Mouse (Mus musculus) lung, embryonic 16.5 days (tissue): ENCODE results near the gene Trio. TPM values are rescaled to one million over a fixed set of nuclear protein-coding genes. Genes with fewer than 3 reads are reported as not detected.

Experiments
- ATAC-seq: fragments of 200-750 bp; cut with Nextera tagmentation; 2 replicates; pipeline ENCODE4 v1.8.0; 2017; ENCODE audit warnings: low read depth, mild to moderate bottlenecking, moderate library complexity
- H3K27ac ChIP-seq: fragments of 300-500 bp; sonication (generic); 2 replicates; pipeline ENCODE4 v1.5.1; 2014; ENCODE audit warnings: mild to moderate bottlenecking, control low read depth, low read length
- H3K27me3 ChIP-seq: fragments of 300-500 bp; sonication (generic); 2 replicates; pipeline ENCODE4 v1.6.1; 2014; ENCODE audit warnings: low read depth, low read length, mixed read lengths; ENCODE audit not compliant: control insufficient read depth, insufficient read depth
- H3K36me3 ChIP-seq: fragments of 300-500 bp; sonication (generic); 2 replicates; pipeline ENCODE4 v1.6.1; 2014; ENCODE audit warnings: low read length; ENCODE audit not compliant: control insufficient read depth, insufficient read depth
- H3K4me1 ChIP-seq: fragments of 300-500 bp; sonication (generic); replicated peaks from 2 replicates; pipeline ENCODE4 v1.6.1; 2014; ENCODE audit warnings: low read length, mixed read lengths; ENCODE audit not compliant: control insufficient read depth, insufficient read depth
- H3K4me2 ChIP-seq: fragments of 300-500 bp; sonication (generic); 2 replicates; pipeline ENCODE4 v1.6.1; 2014; ENCODE audit warnings: low read depth, low read length, control low read depth
- H3K4me3 ChIP-seq: fragments of 300-500 bp; sonication (generic); 2 replicates; pipeline ENCODE4 v1.5.1; 2014; ENCODE audit warnings: mild to moderate bottlenecking, low read length, control low read depth
- H3K9ac ChIP-seq: fragments of 300-500 bp; sonication (generic); 2 replicates; pipeline ENCODE4 v1.6.1; 2014; ENCODE audit warnings: low read length, control low read depth
- H3K9me3 ChIP-seq: fragments of 300-500 bp; sonication (generic); 2 replicates; pipeline ENCODE4 v1.6.1; 2016; ENCODE audit warnings: low read length; ENCODE audit not compliant: control insufficient read depth
- WGBS: fragments of 180-500 bp; shearing (Covaris S2); extraction: QIAGEN DNeasy Blood & Tissue Kit; methylation state at CpG from one replicate; pipeline ENCODE4 v1.1.7; 2014; 5-methylcytosine and 5-hydroxymethylcytosine counted together
- polyA plus RNA-seq: library from polyadenylated mRNA; unstranded; fragments of >200 nt; fragmentation: Nextera tagmentation; extraction: Ambion mirVana; gene quantifications from 2 replicates; pipeline ENCODE4 v1.2.1, GENCODE M21; 2015

The Trio gene
- 16.4 and 18.3 TPM in 2 replicates for polyA plus RNA-seq

DNA sequence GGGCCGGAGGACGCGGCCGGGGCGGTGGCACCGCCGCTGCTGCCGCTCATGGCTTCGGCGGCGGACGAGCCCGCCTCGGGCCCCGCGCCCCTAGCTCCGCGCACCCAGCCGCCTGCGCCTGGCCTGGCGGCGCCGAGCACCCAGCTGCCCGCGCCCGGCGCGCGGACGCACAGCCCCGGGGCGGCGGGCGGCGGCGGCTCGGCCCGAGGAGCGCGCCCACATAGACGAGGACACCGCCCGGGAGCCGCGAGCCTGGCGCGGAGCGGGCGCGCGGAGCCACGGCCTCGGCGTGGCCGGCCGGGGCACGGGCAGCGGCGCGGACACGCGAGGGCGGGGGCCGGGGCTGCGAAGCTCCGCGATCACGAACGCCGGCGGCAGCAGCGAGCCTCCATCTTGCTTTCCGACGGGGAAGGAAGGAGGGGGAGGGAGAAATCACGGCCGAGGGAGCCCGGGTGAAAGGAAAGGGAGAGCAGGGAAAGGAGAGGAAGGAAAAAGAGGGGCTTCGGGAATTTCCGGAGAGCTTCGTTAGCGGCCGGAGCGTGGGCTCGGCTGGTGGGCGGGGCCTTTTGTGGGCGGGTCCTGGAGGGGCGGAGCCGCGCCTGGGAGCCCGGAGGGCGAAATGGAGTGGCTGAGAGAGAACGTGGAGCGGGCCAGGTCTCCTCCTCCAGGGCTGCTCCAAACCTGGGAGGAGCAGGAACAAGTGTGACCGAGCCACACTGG is at the start of gene Trio:
Trio (minus strand) TSS at position 402 of the 720 bp plus-strand sequence.
- Histone ChIP-seq H3K4me1 (peaks cover 32% of the 10 kb centered on the region), H3K4me2 (peak within 1 kb of the TSS; percentile 86), H3K36me3 (no peaks in the 10 kb centered on the region), H3K9me3 (no peaks in the 10 kb centered on the region), H3K27ac (peak within 1 kb of the TSS; percentile 97), H3K4me3 (peak within 1 kb of the TSS; percentile 88), H3K27me3 (no peaks in the 10 kb centered on the region), H3K9ac (peak within 1 kb of the TSS; percentile 93)
- ATAC-seq, result peak; percentile 97
- under 1% methylated on average over 67 of the region's 94 CpGs for WGBS

DNA sequence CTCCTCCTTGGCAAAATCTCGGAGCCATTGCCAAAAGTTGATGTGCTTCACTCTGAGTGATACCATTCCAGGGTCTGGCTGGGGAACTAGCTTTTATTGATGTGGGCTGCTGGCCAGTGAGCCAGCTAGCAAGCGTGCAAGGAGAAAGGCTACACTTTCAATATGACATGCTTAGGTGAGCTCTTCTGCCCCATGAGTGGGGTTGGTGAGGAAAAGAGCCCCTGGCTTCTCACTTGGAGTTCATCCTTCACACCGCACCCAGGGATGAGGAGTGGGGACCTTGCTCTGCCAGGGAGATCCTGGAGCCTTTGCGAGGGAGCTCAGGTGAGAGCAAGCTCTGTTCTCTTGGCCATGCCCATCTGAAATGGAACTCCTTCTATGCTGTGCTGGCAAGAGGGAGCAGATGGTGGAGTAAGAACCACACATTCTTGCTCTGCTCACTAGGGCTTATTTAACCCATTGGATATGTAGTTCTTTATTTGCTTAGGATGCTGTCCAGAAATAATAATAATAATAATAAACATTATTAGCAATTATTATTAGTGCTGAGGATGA is 48.8 kb upstream of the Trio start:
- no peak overlapping the region for H3K27ac ChIP-seq
- no peak overlapping the region for H3K4me3 ChIP-seq
- 73% methylated on average over 4 of the region's 4 CpGs for WGBS
- ATAC-seq, result no peak
- H3K36me3 ChIP-seq, result no peaks in the 10 kb centered on the region
- no peak overlapping the region for H3K9ac ChIP-seq
- no peak overlapping the region for H3K4me2 ChIP-seq
- no peaks in the 10 kb centered on the region for H3K4me1 ChIP-seq
- no peaks in the 10 kb centered on the region for H3K9me3 ChIP-seq
- no peaks in the 10 kb centered on the region for H3K27me3 ChIP-seq

DNA sequence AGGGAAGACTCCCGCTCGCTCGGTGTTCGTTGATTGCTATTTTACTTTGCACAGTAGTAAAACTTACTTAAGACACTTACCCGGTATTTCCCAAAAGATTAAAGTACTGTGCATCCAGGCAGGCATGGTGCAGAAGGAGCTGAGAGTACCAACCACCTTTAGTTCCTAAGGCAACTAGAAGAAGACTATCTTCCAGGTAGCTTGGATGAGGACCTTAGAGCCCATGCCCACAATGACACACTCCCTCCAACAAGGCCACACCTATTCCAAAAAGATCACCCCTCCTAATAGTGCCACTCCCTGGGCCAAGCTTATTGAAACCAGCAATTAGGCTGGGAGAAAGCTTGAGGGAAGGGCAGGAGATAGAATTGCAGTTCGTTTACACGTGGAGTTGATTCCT is 46.0 kb upstream of the Trio start:
- no peak overlapping the region for H3K4me2 ChIP-seq
- no peak for ATAC-seq
- 51% methylated on average over 7 of the region's 7 CpGs for WGBS
- no peak overlapping the region for H3K4me3 ChIP-seq
- H3K27me3 ChIP-seq, result no peaks in the 10 kb centered on the region
- H3K27ac ChIP-seq, result no peak overlapping the region
- H3K36me3 ChIP-seq, result no peaks in the 10 kb centered on the region
- H3K9me3 ChIP-seq, result no peaks in the 10 kb centered on the region
- H3K9ac ChIP-seq, result no peak overlapping the region
- no peaks in the 10 kb centered on the region for H3K4me1 ChIP-seq

DNA sequence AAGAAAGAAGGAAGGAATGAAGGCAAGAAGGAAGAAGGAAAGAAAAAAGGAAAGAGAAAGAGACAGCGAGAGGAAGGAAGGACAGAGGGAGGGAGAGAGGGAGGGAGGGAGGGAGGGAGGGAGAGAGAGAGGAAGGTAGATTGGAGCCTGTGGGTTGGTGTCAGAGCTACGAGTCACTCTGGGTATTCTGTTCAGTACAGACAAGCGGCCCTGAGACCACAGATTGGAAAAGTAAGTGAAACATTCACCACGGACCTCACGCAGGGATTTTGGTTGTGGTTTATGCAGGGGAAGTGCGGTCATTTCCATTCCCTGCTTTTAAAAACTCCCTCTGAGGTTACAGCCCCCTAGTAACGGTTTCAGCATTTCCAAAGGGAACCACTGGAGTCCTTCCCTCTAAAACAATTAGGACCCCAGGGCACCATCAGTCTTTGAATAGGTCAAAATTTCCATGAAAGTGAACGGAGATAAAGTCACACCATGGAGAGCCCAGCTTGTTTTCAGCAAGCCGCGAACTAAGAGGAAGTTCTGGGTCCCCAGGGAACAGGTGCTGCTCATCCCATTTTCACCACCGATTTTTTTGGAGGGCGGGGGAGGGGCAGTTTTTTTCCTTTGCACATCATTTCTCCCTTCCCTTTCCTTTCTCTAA is 45.2 kb upstream of the Trio start:
- no peak overlapping the region for H3K27ac ChIP-seq
- H3K4me1 ChIP-seq, result no peaks in the 10 kb centered on the region
- H3K4me2 ChIP-seq, result peak overlapping the region; percentile 21; the same call in 1 of the 2 replicates
- ATAC-seq, result no peak
- H3K4me3 ChIP-seq, result no peak overlapping the region
- no peaks in the 10 kb centered on the region for H3K27me3 ChIP-seq
- WGBS, result 9% methylated on average over 12 of the region's 12 CpGs
- no peak overlapping the region for H3K9ac ChIP-seq
- no peaks in the 10 kb centered on the region for H3K36me3 ChIP-seq
- H3K9me3 ChIP-seq, result no peaks in the 10 kb centered on the region

DNA sequence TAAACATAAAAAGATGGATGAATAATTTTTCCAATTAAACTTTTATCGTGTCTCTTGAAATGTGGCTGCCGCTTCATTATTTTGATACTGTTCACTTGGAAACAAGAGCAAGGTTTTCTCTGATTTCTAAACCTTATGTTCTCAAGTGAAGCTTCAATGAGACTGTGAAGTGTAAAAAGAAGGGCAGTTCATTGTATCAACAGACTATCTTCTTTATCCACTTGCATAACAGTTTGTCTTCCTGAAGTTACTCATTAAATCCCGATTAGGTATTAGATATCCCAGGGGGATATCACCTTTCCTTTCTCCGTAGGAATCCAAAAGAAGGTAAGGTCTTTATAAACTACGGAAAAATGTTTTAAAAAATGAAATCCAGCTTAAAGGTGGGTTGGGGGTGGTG is 44.6 kb upstream of the Trio start:
- H3K9me3 ChIP-seq, result no peaks in the 10 kb centered on the region
- no peak overlapping the region for H3K4me2 ChIP-seq
- H3K4me1 ChIP-seq, result no peaks in the 10 kb centered on the region
- ATAC-seq, result no peak
- no peaks in the 10 kb centered on the region for H3K27me3 ChIP-seq
- no peaks in the 10 kb centered on the region for H3K36me3 ChIP-seq
- no peak overlapping the region for H3K27ac ChIP-seq
- no peak overlapping the region for H3K4me3 ChIP-seq
- H3K9ac ChIP-seq, result no peak overlapping the region
- WGBS, result 60% methylated on average over 5 of the region's 5 CpGs

DNA sequence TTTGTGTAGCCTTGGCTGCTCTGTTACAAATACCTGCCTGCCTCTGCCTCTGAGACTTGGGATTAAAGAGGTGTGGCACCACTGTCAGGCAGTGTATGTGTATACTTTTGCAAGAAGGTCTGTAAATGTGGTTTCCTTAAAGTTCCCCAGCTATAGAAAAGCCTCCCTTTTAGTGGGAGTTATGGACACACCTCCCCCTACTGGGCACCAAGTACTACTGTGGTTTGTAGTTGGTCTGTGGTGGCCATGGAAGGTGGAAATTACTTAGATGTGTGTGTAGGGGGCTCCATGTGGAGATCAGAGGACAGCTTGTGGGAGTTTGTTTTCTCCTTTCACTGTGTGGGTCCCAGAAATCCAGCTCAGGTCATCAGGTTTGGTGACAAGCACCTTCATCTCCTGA is 41.7 kb upstream of the Trio start:
- no peak; the same call in 1 of the 2 replicates for ATAC-seq

DNA sequence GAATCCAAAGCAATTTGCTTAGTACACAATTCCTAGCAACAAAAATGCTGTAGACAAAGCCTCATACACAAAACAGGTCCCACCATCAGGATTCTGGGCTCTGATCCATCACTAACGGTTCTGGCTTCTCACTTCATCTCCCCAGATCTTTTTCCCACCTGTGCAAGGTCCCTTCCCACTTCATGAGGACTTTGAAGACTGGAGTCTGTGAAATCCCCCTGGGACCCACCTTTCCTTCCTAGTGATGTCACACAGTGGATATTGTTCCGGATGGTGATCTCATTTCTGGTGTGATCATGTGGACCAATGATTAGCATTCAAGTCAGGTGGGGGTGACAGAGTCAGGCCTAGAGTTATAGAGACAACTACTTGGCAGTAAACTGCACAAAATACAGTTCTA is 40.8 kb upstream of the Trio start:
- no peaks in the 10 kb centered on the region for H3K9me3 ChIP-seq
- H3K4me2 ChIP-seq, result no peak overlapping the region
- no peaks in the 10 kb centered on the region for H3K4me1 ChIP-seq
- H3K27me3 ChIP-seq, result no peaks in the 10 kb centered on the region
- H3K4me3 ChIP-seq, result no peak overlapping the region
- H3K27ac ChIP-seq, result no peak overlapping the region
- WGBS, result 65% methylated on average over 2 of the region's 2 CpGs
- H3K36me3 ChIP-seq, result no peaks in the 10 kb centered on the region
- H3K9ac ChIP-seq, result no peak overlapping the region
- no peak for ATAC-seq

More for the DNA sequence above, 41.7 kb upstream of the Trio start:
- H3K27ac ChIP-seq, result no peak overlapping the region
- no peaks in the 10 kb centered on the region for H3K4me1 ChIP-seq
- H3K27me3 ChIP-seq, result no peaks in the 10 kb centered on the region
- H3K9ac ChIP-seq, result no peak overlapping the region
- H3K9me3 ChIP-seq, result no peaks in the 10 kb centered on the region
- H3K36me3 ChIP-seq, result no peaks in the 10 kb centered on the region
- no peak overlapping the region for H3K4me2 ChIP-seq
- no peak overlapping the region for H3K4me3 ChIP-seq

DNA sequence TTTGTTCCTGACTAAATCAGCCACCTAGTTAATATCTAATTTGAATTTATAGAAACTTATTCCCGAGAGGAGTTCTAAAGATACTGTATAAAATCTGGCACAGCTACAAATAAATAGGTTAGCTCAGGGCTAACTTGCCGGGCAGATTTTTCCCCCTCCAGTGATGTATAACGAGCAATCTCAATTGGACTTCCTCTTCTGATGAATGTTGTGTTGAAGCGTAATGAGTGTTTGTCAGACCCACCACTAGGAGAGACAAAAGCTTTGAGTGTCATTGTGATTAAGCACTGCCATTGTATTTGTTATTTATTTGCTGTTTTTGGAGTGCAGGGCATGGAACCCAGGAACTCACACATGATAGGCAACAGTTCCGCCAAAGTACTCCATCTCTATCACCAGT is 39.9 kb upstream of the Trio start:
- Histone ChIP-seq H3K9ac (no peak overlapping the region), H3K4me2 (no peak overlapping the region), H3K36me3 (no peaks in the 10 kb centered on the region), H3K4me1 (no peaks in the 10 kb centered on the region), H3K27ac (no peak overlapping the region), H3K9me3 (no peaks in the 10 kb centered on the region), H3K4me3 (no peak overlapping the region), H3K27me3 (no peaks in the 10 kb centered on the region)
- 50% methylated on average over 5 of the region's 5 CpGs for WGBS
- no peak for ATAC-seq

DNA sequence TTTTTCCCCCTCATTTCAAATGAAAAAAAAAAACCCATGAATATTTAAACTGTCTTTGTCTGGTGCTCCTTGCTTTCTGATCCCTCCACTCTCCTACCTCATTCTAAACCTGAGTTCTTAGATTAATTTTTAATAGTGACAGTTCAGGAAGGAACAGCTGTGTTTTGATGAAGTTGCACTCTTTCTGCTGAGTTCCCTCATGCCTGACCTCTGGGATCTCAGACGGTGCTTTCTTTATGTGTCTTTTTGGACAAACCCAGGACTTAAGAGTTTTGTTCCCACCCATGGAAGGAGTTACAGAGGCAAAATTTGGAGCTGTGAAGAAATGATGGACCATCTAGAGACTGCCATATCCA is 39.1 kb upstream of the Trio start:
- H3K9me3 ChIP-seq, result no peaks in the 10 kb centered on the region
- WGBS, result 24% methylated on average over 1 of the region's 1 CpGs
- H3K4me2 ChIP-seq, result no peak overlapping the region
- no peak for ATAC-seq
- no peaks in the 10 kb centered on the region for H3K27me3 ChIP-seq
- no peak overlapping the region for H3K9ac ChIP-seq
- H3K4me1 ChIP-seq, result no peaks in the 10 kb centered on the region
- H3K27ac ChIP-seq, result no peak overlapping the region
- no peaks in the 10 kb centered on the region for H3K36me3 ChIP-seq
- no peak overlapping the region for H3K4me3 ChIP-seq
